Mouse (Mus musculus) liver, embryonic 14.5 days (tissue): ENCODE data around the gene Ethe1. TPM values are rescaled to one million over a fixed set of nuclear protein-coding genes. Genes with fewer than 3 reads are reported as not detected.

Experiments
- ATAC-seq: fragments of 200-750 bp; cut with Nextera tagmentation; 2 replicates; pipeline ENCODE4 v1.8.0; 2017; ENCODE audit warnings: moderate number of reproducible peaks, mild to moderate bottlenecking, moderate library complexity; ENCODE audit not compliant: insufficient read depth
- DNase-seq, 3 experiments: peaks; one replicate each; pipeline ENCODE4 v3.0.0-alpha.2; 2012 to 2013; ENCODE audit warnings: low read depth in 3 of 3, low spot score in 3 of 3
- H3K27ac ChIP-seq: fragments of 300-500 bp; sonication (generic); 2 replicates; pipeline ENCODE4 v1.5.1; 2014; ENCODE audit warnings: moderate library complexity, mild to moderate bottlenecking, control low read depth, inconsistent platforms
- H3K27me3 ChIP-seq: fragments of 300-500 bp; sonication (generic); 2 replicates; pipeline ENCODE4 v1.6.1; 2014; ENCODE audit warnings: mild to moderate bottlenecking, low read length, moderate library complexity; ENCODE audit not compliant: control insufficient read depth, insufficient read depth
- H3K36me3 ChIP-seq: fragments of 300-500 bp; sonication (generic); replicated peaks from 2 replicates; pipeline ENCODE4 v1.6.1; 2014; ENCODE audit warnings: low read depth; ENCODE audit not compliant: control insufficient read depth, insufficient read depth
- H3K4me1 ChIP-seq, 2 experiments: fragments of 200-500 bp in 1 of 2; fragments of 300-500 bp in 1 of 2; sonication (generic) in 1 of 2; replicated peaks; 2 replicates each; pipeline ENCODE4 v1.6.1; 2012 to 2014; ENCODE audit warnings: antibody characterized with exemption in 1 of 2, inconsistent platforms in 1 of 2, low read length in 1 of 2; ENCODE audit not compliant: control insufficient read depth in 2 of 2, insufficient read depth in 2 of 2
- H3K4me2 ChIP-seq: fragments of 300-500 bp; sonication (generic); 2 replicates; pipeline ENCODE4 v1.6.1; 2014; ENCODE audit warnings: low read depth, mild to moderate bottlenecking, control low read depth, moderate library complexity
- H3K4me3 ChIP-seq, 2 experiments: fragments of 200-500 bp in 1 of 2; fragments of 300-500 bp in 1 of 2; sonication (generic) in 1 of 2; 2 replicates each; pipeline ENCODE4 v1.5.1; 2012 to 2014; ENCODE audit warnings: low read depth in 2 of 2, low read length in 2 of 2, mild to moderate bottlenecking in 2 of 2, control low read depth in 1 of 2, inconsistent platforms in 1 of 2, moderate library complexity in 1 of 2; ENCODE audit not compliant: insufficient read depth in 1 of 2
- H3K9ac ChIP-seq: fragments of 300-500 bp; sonication (generic); replicated peaks from 2 replicates; pipeline ENCODE4 v1.6.1; 2014; ENCODE audit warnings: mild to moderate bottlenecking, control low read depth, moderate library complexity
- H3K9me3 ChIP-seq: fragments of 300-500 bp; sonication (generic); 2 replicates; pipeline ENCODE4 v1.6.1; 2016; ENCODE audit warnings: low read length, mixed read lengths; ENCODE audit not compliant: control insufficient read depth
- CTCF ChIP-seq: IDR thresholded peaks from 2 replicates; pipeline ENCODE4 v1.5.1; 2016; ENCODE audit warnings: antibody characterized with exemption, low read depth, control low read depth
- EP300 ChIP-seq: IDR thresholded peaks from 2 replicates; pipeline ENCODE4 v1.6.1; 2016; ENCODE audit warnings: antibody characterized with exemption, low read depth
- WGBS: fragments of 180-500 bp; shearing (Covaris S2); extraction: QIAGEN DNeasy Blood & Tissue Kit; methylation state at CpG from one replicate; pipeline ENCODE4 v1.1.7; 2014; ENCODE audit not compliant: insufficient replicate concordance; 5-methylcytosine and 5-hydroxymethylcytosine counted together
- polyA plus RNA-seq, 2 experiments: library from polyadenylated mRNA; depleted of rRNA in 1 of 2; stranded (reverse) in 1 of 2; unstranded in 1 of 2; fragments of >200 nt; fragmentation: Nextera tagmentation in 1 of 2; extraction: Ambion mirVana in 1 of 2; gene quantifications; 2 replicates each; pipeline versions ENCODE4 v1.2.1 to v1.2.3; 2012 to 2014

Gene Ethe1
- polyA plus RNA-seq, 2 experiments, result 14.8 to 24.8 TPM

GRCm38 (mm10) chr7:24586828-24587227 is 515 bp upstream of the Ethe1 start:
- peaks cover 4 to 14% of the 10 kb centered on the region in 2 experiments for H3K4me1 ChIP-seq
- H3K4me2 ChIP-seq, result peak overlapping the region; percentile 48
- no peaks in the 10 kb centered on the region for H3K9me3 ChIP-seq
- H3K9ac ChIP-seq, result no peak overlapping the region
- H3K27ac ChIP-seq, result no peak overlapping the region
- no peaks in the 10 kb centered on the region for H3K36me3 ChIP-seq
- no peak for TF ChIP-seq CTCF
- TF ChIP-seq EP300, result no peak
- no peak for DNase-seq
- WGBS, result 5% methylated on average over 8 of the region's 8 CpGs
- peak; percentile 72 for ATAC-seq
- H3K27me3 ChIP-seq, result peaks cover 7% of the 10 kb centered on the region
- H3K4me3 ChIP-seq, result peak overlapping the region in 1 of 2 experiments; percentile 29; a peak in 1 of 4 replicates

- DNase-seq, result no peak
- WGBS, result 65% methylated on average over 13 of the region's 13 CpGs
- Histone ChIP-seq H3K9ac (no peak overlapping the region), H3K4me3 (no peak overlapping the region), H3K4me2 (no peak overlapping the region), H3K9me3 (no peaks in the 10 kb centered on the region), H3K4me1 (peaks cover 18 to 29% of the 10 kb centered on the region in 2 experiments), H3K36me3 (no peaks in the 10 kb centered on the region), H3K27ac (no peak overlapping the region), H3K27me3 (peaks cover 7% of the 10 kb centered on the region)
- TF ChIP-seq CTCF (no peak), EP300 (no peak)
- ATAC-seq, result no peak
Observed at GRCm38 (mm10) chr7:24588336-24588735, 993 bp downstream of the Ethe1 start.

DNA sequence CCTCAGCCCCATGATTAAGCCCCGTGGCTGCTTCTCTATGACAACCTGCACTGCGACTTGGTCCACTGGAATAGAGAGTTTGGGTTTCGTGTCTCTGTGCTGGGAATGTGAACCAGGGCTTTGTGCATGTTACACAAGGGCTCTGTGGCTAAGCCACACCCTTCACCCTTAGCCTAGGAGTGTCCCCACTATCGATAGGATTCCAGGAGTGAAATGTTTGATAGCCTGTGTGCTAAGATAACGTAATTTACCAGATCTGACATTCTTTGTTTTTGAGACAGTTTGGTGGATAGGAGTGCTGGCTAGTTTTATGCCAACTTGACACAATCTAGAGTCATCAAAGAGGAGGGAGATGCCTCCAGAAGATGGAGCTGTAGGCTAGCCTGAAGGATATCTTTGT is 4.4 kb downstream of the Ethe1 start:
- no peak overlapping the region for H3K9ac ChIP-seq
- ATAC-seq, result peak; percentile 72
- 23% methylated on average over 5 of the region's 5 CpGs for WGBS
- H3K4me1 ChIP-seq, result peaks cover 20 to 40% of the 10 kb centered on the region in 2 experiments
- peak overlapping the region; percentile 32 for H3K27ac ChIP-seq
- peak overlapping the region; percentile 36 for H3K4me2 ChIP-seq
- DNase-seq, result peak; percentile 43 to 57 (median 44)
- no peaks in the 10 kb centered on the region for H3K9me3 ChIP-seq
- no peaks in the 10 kb centered on the region for H3K36me3 ChIP-seq
- H3K27me3 ChIP-seq, result no peaks in the 10 kb centered on the region
- TF ChIP-seq EP300, result peak; percentile 64
- TF ChIP-seq CTCF, result peak; percentile 22; the same call in 1 of the 2 replicates
- no peak overlapping the region for H3K4me3 ChIP-seq

- 45% methylated on average over 4 of the region's 4 CpGs for WGBS
- Histone ChIP-seq H3K36me3 (no peaks in the 10 kb centered on the region), H3K27ac (peak overlapping the region; percentile 32), H3K9me3 (no peaks in the 10 kb centered on the region), H3K4me1 (peaks cover 20 to 40% of the 10 kb centered on the region in 2 experiments), H3K9ac (0 out of 2 replicates have a peak overlapping the region, but pooled peaks have one; percentile 9), H3K4me2 (peak overlapping the region; percentile 36), H3K4me3 (no peak overlapping the region), H3K27me3 (no peaks in the 10 kb centered on the region)
- no peak for ATAC-seq
- DNase-seq, result no peak
- TF ChIP-seq CTCF, result no peak
- no peak for TF ChIP-seq EP300
Observed at GRCm38 (mm10) chr7:24592163-24592562, 4.8 kb downstream of the Ethe1 start.

DNA sequence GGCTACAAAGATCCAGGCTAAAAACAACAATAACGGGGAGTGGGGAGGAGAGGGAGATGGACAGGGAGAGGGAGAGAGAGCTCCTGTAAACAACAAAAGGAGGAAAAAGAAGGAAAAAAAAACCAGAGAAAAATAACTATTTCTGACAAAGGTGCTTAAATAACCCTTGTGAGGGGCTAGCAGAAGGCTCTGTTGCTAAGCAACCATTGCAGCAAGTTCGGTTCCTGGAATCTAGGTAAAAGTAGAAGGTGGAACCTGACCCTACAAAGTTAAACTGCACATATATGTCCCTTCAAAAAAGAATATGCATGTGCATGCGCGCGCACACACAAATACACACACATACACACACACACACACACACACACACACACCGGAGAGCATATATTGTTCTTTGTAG is 5.4 kb downstream of the Ethe1 start:
- Histone ChIP-seq H3K4me3 (no peak overlapping the region), H3K36me3 (no peaks in the 10 kb centered on the region), H3K4me2 (peak overlapping the region; percentile 82), H3K9me3 (no peaks in the 10 kb centered on the region), H3K4me1 (peaks cover 20 to 40% of the 10 kb centered on the region in 2 experiments), H3K9ac (no peak overlapping the region), H3K27me3 (no peaks in the 10 kb centered on the region), H3K27ac (peak overlapping the region; percentile 32)
- TF ChIP-seq EP300, result no peak
- TF ChIP-seq CTCF, result no peak
- DNase-seq (no peak), ATAC-seq (no peak)
- 72% methylated on average over 6 of the region's 6 CpGs for WGBS
